Mouse (Mus musculus) frontal cortex, adult 2 months (tissue): ENCODE results near the gene Morc1. TPM values are rescaled to one million over a fixed set of nuclear protein-coding genes. Genes with fewer than 3 reads are reported as not detected.

ENCODE experiments used
- DNase-seq, 2 experiments: peaks; one replicate each; pipeline ENCODE4 v3.0.0; 2022; ENCODE audit warnings: low spot score in 1 of 2; ENCODE audit errors: extremely low spot score in 1 of 2
- polyA plus RNA-seq: library from polyadenylated mRNA; depleted of rRNA; stranded (reverse); fragments of >200 nt; gene quantifications from 2 replicates; pipeline ENCODE4 v1.2.3, GENCODE M21; 2012

Gene Morc1
- polyA plus RNA-seq, 1 experiment: 0.14 TPM

DNA sequence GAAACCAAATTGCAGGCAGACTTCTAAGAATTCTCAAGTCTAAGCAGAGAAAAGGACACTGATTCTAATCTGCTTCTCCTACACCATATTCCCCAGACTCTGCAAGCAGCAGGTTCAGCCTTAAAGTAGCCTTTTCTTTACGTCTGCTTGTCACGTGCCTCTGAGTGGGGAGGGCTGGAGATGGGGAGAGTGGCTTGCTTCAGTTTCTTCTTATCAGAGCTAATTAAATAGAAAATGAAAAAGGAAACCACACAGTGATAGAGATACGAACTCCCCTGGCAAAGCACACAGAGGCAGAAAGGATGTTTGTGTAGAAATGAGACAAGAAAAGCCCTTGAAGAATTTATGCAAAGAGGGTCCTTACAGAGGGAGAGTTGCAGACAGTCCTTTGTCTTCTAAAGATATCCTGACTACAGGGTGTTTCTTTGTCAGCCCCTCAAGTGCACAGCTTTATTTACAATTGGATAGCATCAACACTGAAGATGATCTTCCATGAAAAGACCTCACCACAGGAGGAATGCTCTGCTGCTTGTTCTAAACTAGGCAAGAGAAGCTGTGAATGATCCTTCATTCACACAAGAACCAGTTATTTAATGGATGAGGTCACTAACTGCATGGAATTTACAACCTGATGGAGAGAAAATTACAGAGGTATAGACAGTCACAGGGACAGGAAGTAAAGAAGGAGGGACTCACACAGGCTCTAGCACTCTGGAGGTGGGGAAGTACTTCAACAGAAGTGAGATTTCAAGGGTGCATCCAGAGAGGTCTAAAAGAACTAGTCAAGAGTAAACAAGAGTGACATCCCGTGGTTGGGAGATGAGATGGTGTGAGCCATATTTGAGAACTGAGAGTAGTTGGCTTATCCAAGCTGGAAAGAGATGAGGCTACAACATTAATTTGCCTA, 44.1 kb downstream of the Morc1 start:
- DNase-seq: no peak

- no peak for DNase-seq
Observed at GRCm38 (mm10) chr16:48479266-48479848, 48.3 kb downstream of the Morc1 start.

DNA sequence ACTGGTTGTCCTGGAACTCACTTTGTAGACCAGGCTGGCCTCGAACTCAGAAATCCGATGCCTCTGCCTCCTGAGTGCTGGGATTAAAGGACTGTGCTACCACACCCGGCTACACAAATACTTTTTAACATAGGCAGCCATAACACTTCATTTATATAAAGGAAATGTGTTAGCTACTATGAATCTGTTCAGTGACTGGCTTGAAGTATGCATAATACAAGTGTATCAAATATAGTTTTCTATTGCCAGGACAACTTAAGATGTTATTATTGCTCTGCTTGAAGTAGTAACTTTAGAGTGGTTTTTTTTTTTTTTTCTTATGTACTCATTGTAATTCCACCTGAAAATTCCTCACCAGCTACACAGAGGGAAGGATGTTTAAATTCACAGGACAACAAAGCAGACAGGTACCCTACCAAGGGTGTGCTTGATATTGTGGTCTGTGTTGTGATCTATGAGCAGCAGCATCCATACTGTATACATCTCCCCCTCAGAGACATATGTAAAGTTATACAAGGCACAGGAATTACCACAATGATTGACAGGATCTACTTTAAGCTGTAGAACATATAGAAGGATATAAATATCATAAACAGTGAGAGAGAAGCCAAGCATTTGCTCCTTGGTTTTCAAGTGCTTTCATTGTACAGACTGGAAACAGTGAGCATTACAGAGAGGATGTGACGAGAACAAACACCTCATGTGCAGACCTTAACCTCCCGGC, 85.9 kb downstream of the Morc1 start:
- no peak for DNase-seq

GRCm38 (mm10) chr16:48519569-48519968, 88.5 kb downstream of the Morc1 start:
- no peak for DNase-seq

GRCm38 (mm10) chr16:48537108-48537507, 106.1 kb downstream of the Morc1 start:
- peak; percentile 12 to 20 for DNase-seq

DNA sequence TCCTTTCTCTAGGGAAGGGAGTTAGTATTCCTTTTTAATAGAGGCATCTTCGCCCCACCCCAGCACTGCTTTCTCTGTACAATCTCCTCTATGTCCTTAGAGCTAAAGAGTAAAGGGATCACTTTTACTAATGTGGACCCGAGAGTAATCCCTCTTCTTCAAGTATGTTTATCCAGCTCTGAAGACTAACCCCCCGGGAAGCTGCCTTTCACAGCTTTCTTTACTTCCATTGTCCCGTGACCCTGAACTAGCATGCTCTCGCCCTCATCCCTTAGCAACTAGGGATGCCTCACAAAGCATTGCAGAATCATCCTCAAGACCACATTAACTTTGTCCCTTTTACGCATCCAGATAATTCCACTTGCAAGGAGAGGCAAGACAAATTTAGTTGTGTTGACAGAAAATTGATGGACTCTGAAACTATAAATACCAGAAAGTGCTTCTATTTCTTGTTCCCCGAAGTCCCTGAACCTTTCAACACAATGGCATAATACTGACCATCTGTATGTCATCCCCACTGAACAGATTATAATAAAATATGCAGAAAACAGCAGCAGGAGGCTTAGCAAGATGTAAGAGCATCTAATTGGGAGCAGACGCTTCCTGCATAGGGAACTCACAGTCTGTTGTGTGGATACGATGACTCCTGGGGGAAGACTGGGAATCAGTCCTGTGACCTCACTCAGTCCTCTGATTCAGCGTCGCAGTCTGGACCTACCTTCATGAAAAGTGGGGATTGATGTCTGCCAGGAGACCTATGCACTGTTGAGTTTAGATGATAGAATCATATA, 131.4 kb downstream of the Morc1 start:
- no peak for DNase-seq

- DNase-seq: peak; percentile 11 to 86
Observed at GRCm38 (mm10) chr16:48570354-48570753, 139.3 kb downstream of the Morc1 start.

DNA sequence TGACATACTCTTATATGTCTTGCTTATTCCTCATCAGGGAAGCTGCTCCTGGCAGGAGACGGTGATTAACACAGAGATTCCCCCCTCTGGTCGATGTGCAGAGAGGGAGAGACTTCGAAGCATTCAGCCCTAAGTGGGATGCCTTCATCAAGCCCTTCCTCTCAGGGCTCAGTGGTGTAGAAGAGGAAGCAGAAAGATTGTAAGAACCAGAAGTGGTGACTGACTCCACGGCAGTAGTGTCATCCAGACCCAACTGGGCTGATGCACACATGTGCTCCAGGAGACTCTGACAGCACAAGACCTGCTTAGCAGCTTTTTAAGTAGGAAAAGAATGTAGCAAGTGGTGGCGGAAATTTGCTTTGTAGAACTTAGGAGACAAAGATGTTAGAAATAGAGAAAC, 143.0 kb downstream of the Morc1 start:
- no peak for DNase-seq

GRCm38 (mm10) chr16:48574499-48574898, 143.5 kb downstream of the Morc1 start:
- no peak for DNase-seq

DNA sequence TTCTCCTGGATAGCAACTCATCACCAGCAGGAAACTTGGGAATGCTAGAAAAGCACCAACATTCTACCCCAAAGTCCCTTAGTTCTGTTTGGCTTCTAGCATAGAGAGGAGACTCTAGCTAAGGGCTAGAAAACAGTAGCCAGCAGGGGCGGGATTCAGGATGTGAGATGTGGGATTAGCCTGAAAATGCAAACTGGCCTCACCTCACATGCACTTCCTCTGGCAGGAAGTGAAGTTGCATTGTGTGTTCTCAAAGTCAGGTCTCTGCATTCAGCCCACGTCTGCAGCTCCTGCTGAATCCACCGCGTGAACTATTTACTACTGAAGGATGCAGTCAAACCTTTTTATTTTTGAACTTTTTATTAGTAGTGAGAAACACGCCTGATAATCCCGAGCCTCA, 154.3 kb downstream of the Morc1 start:
- no peak for DNase-seq

GRCm38 (mm10) chr16:48594457-48594856, 163.4 kb downstream of the Morc1 start:
- DNase-seq: no peak

DNA sequence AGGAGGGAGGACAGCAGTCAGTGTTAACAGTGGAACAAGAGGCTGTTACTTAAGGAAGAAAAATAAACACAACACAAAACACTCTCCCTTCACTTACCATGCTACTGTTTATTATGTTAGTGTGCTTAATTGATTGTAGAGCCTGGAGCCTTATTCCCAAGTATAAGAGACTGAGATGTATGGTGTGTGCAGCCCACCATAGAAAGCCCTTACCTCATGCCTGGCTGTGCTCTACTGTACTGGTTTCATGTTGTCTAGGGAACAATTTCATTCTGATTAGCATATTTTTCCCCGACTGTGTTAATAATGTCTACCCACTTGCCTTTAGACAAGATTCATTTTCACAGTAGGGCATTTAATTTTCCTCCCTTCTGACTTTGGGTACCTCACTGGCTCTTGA, 164.2 kb downstream of the Morc1 start:
- no peak for DNase-seq

DNA sequence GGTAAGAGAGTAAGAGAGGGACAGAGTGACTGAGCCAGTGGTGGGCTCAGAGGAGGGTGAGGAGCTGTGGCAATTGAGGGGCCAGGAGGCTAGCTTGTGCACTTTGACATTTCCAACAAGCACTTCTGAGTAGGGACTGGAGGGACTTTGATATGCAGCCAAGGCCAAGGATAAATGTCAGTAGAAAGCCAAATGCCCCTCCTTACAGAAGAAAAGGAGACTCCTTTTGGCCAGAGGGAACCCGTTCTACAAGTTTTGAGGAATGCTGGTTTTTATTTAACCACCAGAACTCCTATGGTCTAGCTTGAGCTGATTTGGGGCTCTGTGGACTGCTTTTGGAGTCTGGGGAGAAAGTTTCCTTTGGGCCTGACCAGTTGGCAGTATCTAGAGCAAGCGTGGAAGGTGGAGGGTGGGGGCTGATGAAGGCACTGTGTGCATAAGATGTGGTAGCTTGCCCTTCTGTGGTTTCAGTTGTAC, 172.7 kb downstream of the Morc1 start:
- no peak for DNase-seq

- DNase-seq: no peak
Observed at GRCm38 (mm10) chr16:48606476-48607038, 175.5 kb downstream of the Morc1 start.

DNA sequence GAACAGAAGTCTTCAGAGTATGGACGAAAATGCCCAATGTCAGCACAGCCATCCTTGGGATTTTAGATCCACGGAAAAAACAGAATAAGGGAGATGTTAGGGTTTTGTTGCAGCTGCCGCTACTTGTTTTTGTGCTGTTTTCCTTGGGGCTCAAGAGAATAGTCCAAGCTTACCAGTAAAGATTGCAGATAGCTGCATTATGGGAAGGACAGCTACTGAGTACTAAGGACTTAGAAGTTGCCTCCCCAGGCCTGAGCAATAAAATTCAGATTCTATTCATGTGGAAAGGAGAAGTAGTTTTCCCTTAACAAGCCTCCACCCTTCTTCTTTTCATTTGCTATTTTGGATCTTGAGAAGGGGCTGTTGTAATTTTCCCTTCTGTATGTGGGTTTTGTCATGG, 177.2 kb downstream of the Morc1 start:
- no peak for DNase-seq

DNA sequence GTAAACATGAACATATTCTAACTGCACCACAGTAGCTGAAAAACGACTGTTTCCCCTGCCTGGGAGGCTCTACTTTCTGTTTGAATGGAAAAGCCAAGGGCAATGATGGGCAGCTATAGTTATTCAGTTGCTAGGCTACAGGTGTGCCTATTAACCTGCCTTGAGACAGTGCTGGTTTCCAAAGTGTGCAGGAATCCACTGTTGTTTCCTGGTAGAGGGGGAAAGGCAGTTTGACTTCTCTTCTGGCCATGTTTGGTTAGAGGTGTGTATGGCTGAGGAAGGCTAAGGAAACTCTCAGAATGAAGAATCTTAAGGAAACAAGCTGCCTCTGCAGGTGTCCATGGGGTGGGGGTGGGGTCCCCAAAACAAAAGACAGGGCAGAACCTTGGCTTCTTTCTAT, 179.8 kb downstream of the Morc1 start:
- DNase-seq: no peak

DNA sequence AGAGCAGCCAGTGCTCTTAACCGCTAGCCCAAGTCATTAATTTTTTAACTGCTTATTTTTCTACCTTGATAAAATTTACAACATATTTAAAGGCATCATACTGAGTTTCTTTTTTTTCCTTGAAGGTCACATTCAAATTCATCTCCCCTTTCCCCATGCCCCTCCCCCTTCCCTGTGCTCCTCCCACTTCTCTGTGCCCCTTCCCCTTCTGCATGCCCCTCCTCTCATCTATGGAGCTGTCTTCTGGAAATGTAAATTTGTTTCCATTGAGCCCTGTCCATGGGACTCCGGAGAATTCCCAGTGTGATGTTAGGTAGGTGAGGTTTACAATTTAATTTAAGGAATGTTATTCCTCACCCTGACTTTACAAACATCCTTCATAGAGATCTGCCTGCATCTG, 180.4 kb downstream of the Morc1 start:
- no peak for DNase-seq

DNA sequence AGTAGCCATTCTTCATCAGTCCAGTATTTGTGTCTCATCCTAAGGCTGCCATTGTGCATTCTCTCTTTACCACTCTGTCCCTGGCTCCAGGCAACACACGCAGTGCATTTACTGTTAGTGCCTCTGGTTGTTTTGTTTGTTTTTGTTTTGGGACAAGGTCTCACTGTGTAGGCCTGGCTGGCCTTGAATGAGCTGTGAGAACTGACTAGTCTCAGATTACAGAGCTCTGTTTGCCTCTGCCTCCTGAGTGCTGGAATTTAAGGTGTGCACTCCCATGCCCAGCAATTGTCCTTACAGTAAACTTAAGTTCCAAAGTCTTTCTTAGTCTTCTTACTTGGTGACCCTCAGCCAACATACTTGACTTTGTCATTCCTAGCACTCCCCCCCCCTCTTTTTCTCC, 182.7 kb downstream of the Morc1 start:
- DNase-seq: no peak

GRCm38 (mm10) chr16:48620510-48620909, 189.5 kb downstream of the Morc1 start:
- DNase-seq: no peak

- peak in 1 of 2 experiments; percentile 5 for DNase-seq
Observed at GRCm38 (mm10) chr16:48621019-48621418, 190.0 kb downstream of the Morc1 start.
